Mouse (Mus musculus) ES-E14 (cell line): Measurements from ENCODE around the gene Myo1d. TPM values are rescaled to one million over a fixed set of nuclear protein-coding genes. Genes with fewer than 3 reads are reported as not detected.

ENCODE experiments used
- DNase-seq: peaks from one replicate; pipeline ENCODE4 v3.0.0-alpha.2; 2013; ENCODE audit warnings: low read depth, low spot score
- H3K27ac ChIP-seq: 2 replicates; pipeline ENCODE4 v1.5.1; 2012; ENCODE audit warnings: low read depth, mild to moderate bottlenecking, low read length, moderate library complexity, mixed read lengths; ENCODE audit not compliant: poor library complexity, insufficient read depth, severe bottlenecking
- H3K36me3 ChIP-seq: 2 replicates; pipeline ENCODE4 v1.6.1; 2012; ENCODE audit warnings: mild to moderate bottlenecking, low read length, moderate library complexity, mixed read lengths; ENCODE audit not compliant: control insufficient read depth, poor library complexity, insufficient read depth, severe bottlenecking
- H3K4me1 ChIP-seq, 2 experiments: fragments of 150-350 bp in 1 of 2; sonication (generic) in 1 of 2; 2 replicates each; pipeline ENCODE4 v1.6.1; 2012; ENCODE audit warnings: low read length in 2 of 2, mild to moderate bottlenecking in 1 of 2, mixed read lengths in 1 of 2; ENCODE audit not compliant: control insufficient read depth in 2 of 2, insufficient read depth in 2 of 2, poor library complexity in 1 of 2
- H3K4me3 ChIP-seq, 2 experiments: fragments of 150-350 bp in 1 of 2; sonication (generic) in 1 of 2; 2 replicates each; pipeline ENCODE4 v1.5.1; 2012; ENCODE audit warnings: low read length in 2 of 2, low read depth in 1 of 2, mild to moderate bottlenecking in 1 of 2, mixed read lengths in 1 of 2; ENCODE audit not compliant: insufficient read depth in 1 of 2, poor library complexity in 1 of 2, severe bottlenecking in 1 of 2
- H3K9ac ChIP-seq: 2 replicates; pipeline ENCODE4 v1.6.1; 2012; ENCODE audit warnings: low read depth, mild to moderate bottlenecking, low read length, mixed read lengths; ENCODE audit not compliant: poor library complexity, insufficient read depth, severe bottlenecking
- H3K9me3 ChIP-seq: fragments of 150-350 bp; sonication (generic); 2 replicates; pipeline ENCODE4 v1.6.1; 2012; ENCODE audit warnings: low read depth, mild to moderate bottlenecking, low read length; ENCODE audit not compliant: control insufficient read depth, insufficient read depth
- CHD2 ChIP-seq: IDR thresholded peaks from 2 replicates; pipeline ENCODE4 v1.6.1; 2014; ENCODE audit warnings: mild to moderate bottlenecking, low read depth, low read length, inconsistent platforms
- HCFC1 ChIP-seq: IDR thresholded peaks from 2 replicates; pipeline ENCODE4 v1.6.1; 2012; ENCODE audit warnings: low read length, inconsistent platforms, borderline replicate concordance; ENCODE audit not compliant: insufficient read depth
- MAFK ChIP-seq: IDR thresholded peaks from 2 replicates; pipeline ENCODE4 v1.6.1; 2014; ENCODE audit warnings: mild to moderate bottlenecking, low read depth, low read length, inconsistent platforms; ENCODE audit not compliant: insufficient read depth
- ZC3H11A ChIP-seq: IDR thresholded peaks from 2 replicates; pipeline ENCODE4 v1.6.1; 2012; ENCODE audit warnings: low read depth, mild to moderate bottlenecking, inconsistent platforms, low read length, borderline replicate concordance
- ZNF384 ChIP-seq: IDR thresholded peaks from 2 replicates; pipeline ENCODE4 v1.6.1; 2012; ENCODE audit warnings: low read depth, low read length, inconsistent platforms
- in situ Hi-C, 2 experiments: fragments of 600-800 bp; cut with MboI; formaldehyde crosslinking; loops; one replicate each; pipeline ENCODE4 v1.15.1; 2025; ENCODE audit warnings: low sequenced_read_pairs in 2 of 2, inconsistent platforms in 1 of 2; ENCODE audit not compliant: unreplicated experiment in 2 of 2
- total RNA-seq: library from RNA; depleted of rRNA; stranded (reverse); fragments of 300-350 nt; gene quantifications from 2 replicates; pipeline ENCODE4 v1.2.3, GENCODE M21; 2012

Myo1d gene
- total RNA-seq, 1 experiment, result 2.9 TPM

- no peak for TF ChIP-seq CHD2
- no peak for TF ChIP-seq ZC3H11A
- no peak for TF ChIP-seq ZNF384
- TF ChIP-seq MAFK, result no peak
- no peak for TF ChIP-seq HCFC1
- in situ Hi-C loops, result no loop called here
- Histone ChIP-seq H3K9me3 (no peaks in the 10 kb centered on the region), H3K9ac (no peak overlapping the region), H3K27ac (no peak overlapping the region), H3K4me1 (no peaks in the 10 kb centered on the region), H3K4me3 (no peak overlapping the region), H3K36me3 (no peaks in the 10 kb centered on the region)
- DNase-seq, result no peak
Observed at GRCm38 (mm10) chr11:80546233-80546632, 233.6 kb downstream of the Myo1d start.

- DNase-seq, result no peak
- no peak for TF ChIP-seq ZC3H11A
- no peak for TF ChIP-seq CHD2
- no peak for TF ChIP-seq HCFC1
- TF ChIP-seq MAFK, result no peak
- no peak for TF ChIP-seq ZNF384
- in situ Hi-C loops, result no loop called here
- no peaks in the 10 kb centered on the region for H3K36me3 ChIP-seq
- no peak overlapping the region for H3K27ac ChIP-seq
- H3K4me3 ChIP-seq, result no peak overlapping the region
- H3K9ac ChIP-seq, result no peak overlapping the region
- peaks cover 0 to 2% of the 10 kb centered on the region in 2 experiments; a peak in 1 of 4 replicates for H3K4me1 ChIP-seq
- H3K9me3 ChIP-seq, result no peaks in the 10 kb centered on the region
Observed at GRCm38 (mm10) chr11:80539056-80539455, 240.8 kb downstream of the Myo1d start.

- TF ChIP-seq CHD2 (no peak), MAFK (no peak), ZNF384 (no peak), ZC3H11A (no peak), HCFC1 (no peak)
- in situ Hi-C loops, result no loop called here
- H3K27ac ChIP-seq, result no peak overlapping the region
- H3K9ac ChIP-seq, result no peak overlapping the region
- H3K4me1 ChIP-seq, result peaks cover 0 to 2% of the 10 kb centered on the region in 2 experiments; a peak in 1 of 4 replicates
- DNase-seq, result no peak
- H3K9me3 ChIP-seq, result no peaks in the 10 kb centered on the region
- H3K36me3 ChIP-seq, result no peaks in the 10 kb centered on the region
- no peak overlapping the region for H3K4me3 ChIP-seq
Observed at GRCm38 (mm10) chr11:80532966-80533365, 246.9 kb downstream of the Myo1d start.

GRCm38 (mm10) chr11:80529149-80529548, 250.7 kb downstream of the Myo1d start:
- in situ Hi-C loops, result no loop called here
- H3K9me3 ChIP-seq, result no peaks in the 10 kb centered on the region
- no peak overlapping the region for H3K27ac ChIP-seq
- H3K4me1 ChIP-seq, result no peaks in the 10 kb centered on the region
- H3K9ac ChIP-seq, result no peak overlapping the region
- no peak overlapping the region for H3K4me3 ChIP-seq
- TF ChIP-seq MAFK (no peak), HCFC1 (no peak), ZC3H11A (no peak), CHD2 (no peak), ZNF384 (no peak)
- DNase-seq, result no peak
- no peaks in the 10 kb centered on the region for H3K36me3 ChIP-seq

GRCm38 (mm10) chr11:80527697-80528096, 252.1 kb downstream of the Myo1d start:
- Histone ChIP-seq H3K9me3 (no peaks in the 10 kb centered on the region), H3K27ac (no peak overlapping the region), H3K4me3 (no peak overlapping the region), H3K9ac (no peak overlapping the region), H3K4me1 (no peaks in the 10 kb centered on the region), H3K36me3 (no peaks in the 10 kb centered on the region)
- in situ Hi-C loops, result no loop called here
- peak; percentile 16 for DNase-seq
- TF ChIP-seq ZNF384 (0 out of 2 replicates have a peak, but pooled peaks have one; percentile 40), HCFC1 (no peak)
